Mouse (Mus musculus): Measurements from ENCODE around the gene Arpc5l. TPM values are rescaled to one million over a fixed set of nuclear protein-coding genes. Genes with fewer than 3 reads are reported as not detected.
A peak's percentile ranks its signal among the peaks of the same experiment; 100 is the strongest.

Arpc5l gene
- polyA plus RNA-seq, 1 experiment: 108 TPM

DNA sequence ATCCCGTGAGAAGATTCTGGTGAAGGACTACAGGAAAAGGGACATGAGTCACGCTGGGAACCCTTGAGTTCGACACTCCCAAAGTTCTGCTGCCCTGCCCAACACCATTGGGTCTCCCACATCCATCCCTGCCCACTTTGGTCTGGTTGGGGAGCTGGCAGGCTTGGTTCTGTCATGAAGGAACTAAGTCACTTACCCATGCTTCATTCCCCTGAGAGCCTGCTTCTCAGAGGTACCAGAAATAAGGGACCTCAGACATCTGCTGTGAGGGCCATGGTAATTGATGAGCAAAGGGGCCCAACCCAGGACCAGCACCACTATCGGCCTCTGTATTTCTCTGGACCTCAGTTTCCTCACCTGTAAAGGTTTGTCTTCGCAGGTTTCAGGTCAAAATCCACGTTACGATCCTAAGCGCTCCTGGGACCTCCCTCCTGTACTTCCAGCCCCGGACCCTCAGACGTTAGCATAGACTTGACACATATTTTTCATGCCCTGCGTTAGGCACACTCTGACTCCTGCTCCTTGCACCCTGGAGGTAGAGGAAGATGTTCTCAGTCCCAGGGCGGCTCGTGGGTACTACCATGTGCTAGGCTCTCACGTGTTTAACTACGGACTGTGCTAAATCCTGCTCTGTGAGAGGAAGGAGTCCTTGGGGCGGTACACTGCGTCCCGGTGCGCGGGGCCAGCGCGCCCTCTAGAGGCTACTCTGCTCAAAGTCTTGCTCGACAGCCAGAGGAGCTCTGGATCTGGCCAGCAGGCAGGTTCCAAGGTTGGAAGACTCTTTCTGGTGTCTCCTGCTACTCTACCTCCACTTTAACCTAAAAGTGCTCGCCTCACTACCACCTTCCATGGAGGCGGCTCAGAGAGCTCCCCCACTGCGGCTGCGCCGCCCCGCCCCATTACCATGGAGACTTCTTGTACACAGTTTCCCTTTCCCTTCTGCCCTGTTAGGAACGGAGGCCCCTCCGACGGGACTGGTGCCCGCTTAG, 7.5 kb upstream of the Arpc5l start, which contains the start of gene Wdr38:
Wdr38 (plus strand) TSS at position 91 of the 989 bp plus-strand sequence.
- TF ChIP-seq POLR2A (IDR thresholded peaks at IDR 0.05; ENCODE audit: extremely low read depth, insufficient read depth, low read length): peak; percentile 37; the same call in 1 of the 2 replicates
- TF ChIP-seq CTCF (IDR thresholded peaks at IDR 0.05; ENCODE audit: extremely low read depth, insufficient read depth, low read length): peak; percentile 85
- Histone ChIP-seq H3K27ac (ENCODE audit: insufficient read depth, low read length) (no peak within 1 kb of the TSS), H3K4me1 (ENCODE audit: control insufficient read depth, insufficient read depth, low read length) (no peaks in the 10 kb centered on the region), H3K4me3 (ENCODE audit: insufficient read depth, low read length) (peak within 1 kb of the TSS; percentile 25)

DNA sequence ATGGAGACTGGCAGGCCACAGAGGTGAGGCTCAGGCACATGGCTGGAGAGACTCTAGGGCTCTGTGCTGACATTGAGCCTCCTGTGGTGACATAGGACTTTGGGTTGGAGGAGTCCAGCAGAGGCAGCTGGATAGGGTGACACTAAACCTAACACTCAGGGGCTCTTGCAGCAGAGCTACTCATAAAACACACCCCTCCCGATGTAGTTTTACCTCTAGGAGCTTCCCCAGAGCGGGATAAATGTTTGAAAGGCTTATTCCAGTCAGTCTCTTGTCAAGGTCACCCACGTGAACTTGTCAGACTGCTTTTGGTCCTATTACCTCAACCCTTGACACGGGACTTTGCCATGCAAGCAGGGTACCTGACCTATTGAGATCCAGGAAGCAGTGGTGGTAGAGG, 5.8 kb upstream of the Arpc5l start:
- peaks cover 2% of the 10 kb centered on the region; the same call in 1 of the 2 replicates for H3K4me1 ChIP-seq (ENCODE audit: control insufficient read depth, insufficient read depth, low read length)
- TF ChIP-seq POLR2A (IDR thresholded peaks at IDR 0.05; ENCODE audit: extremely low read depth, insufficient read depth, low read length) (no peak), CTCF (IDR thresholded peaks at IDR 0.05; ENCODE audit: extremely low read depth, insufficient read depth, low read length) (no peak)
- H3K27ac ChIP-seq (ENCODE audit: insufficient read depth, low read length): no peak overlapping the region
- H3K4me3 ChIP-seq (ENCODE audit: insufficient read depth, low read length): no peak overlapping the region

DNA sequence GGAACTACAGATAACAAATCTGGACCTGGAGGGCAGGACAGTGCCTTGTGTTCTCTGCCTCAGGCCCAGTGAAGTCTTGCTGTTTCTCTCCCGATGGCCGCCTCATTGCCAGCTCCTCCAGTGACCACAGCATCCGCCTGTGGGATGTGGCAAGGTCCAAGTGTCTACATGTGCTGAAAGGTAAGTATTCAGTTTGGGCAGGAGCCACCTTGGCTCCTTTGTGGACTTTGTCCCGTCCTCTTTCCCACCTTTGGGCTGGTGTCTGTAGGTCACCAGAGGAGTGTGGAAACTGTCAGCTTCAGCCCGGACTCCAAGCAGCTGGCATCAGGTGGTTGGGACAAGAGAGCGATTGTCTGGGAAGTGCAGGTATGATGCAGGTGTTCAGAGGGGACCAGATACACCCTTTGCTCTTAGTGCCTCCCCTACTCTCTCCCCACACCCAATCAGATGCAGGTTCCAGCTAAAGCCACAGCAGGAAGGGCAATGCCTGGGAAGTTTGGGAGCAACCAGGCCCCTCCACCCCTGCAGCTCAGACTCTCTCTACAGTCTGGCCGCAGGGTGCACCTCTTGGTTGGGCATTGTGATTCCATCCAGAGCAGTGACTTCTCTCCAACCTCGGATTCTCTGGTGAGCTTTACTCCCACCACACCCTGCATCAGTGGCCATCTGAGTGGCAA, 5.1 kb upstream of the Arpc5l start:
- peaks cover 2% of the 10 kb centered on the region; the same call in 1 of the 2 replicates for H3K4me1 ChIP-seq (ENCODE audit: control insufficient read depth, insufficient read depth, low read length)
- no peak overlapping the region for H3K4me3 ChIP-seq (ENCODE audit: insufficient read depth, low read length)
- TF ChIP-seq CTCF (IDR thresholded peaks at IDR 0.05; ENCODE audit: extremely low read depth, insufficient read depth, low read length): no peak
- TF ChIP-seq POLR2A (IDR thresholded peaks at IDR 0.05; ENCODE audit: extremely low read depth, insufficient read depth, low read length): peak; percentile 14; the same call in 1 of the 2 replicates
- no peak overlapping the region for H3K27ac ChIP-seq (ENCODE audit: insufficient read depth, low read length)

DNA sequence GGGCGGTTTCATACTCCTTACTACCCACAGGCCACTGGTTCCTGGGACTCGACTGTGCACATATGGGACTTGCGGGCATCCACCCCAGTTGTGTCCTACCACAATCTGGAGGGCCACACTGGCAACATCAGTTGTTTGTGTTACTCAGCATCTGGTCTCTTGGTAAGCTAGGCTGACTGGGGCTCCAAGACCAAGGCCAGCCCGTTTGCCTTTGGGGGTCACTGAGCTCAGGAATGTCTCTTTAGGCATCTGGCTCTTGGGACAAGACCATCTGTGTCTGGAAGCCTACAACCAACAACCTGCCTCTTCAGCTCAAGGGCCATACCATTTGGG, 4.6 kb upstream of the Arpc5l start:
- Histone ChIP-seq H3K27ac (ENCODE audit: insufficient read depth, low read length) (no peak overlapping the region), H3K4me1 (ENCODE audit: control insufficient read depth, insufficient read depth, low read length) (peaks cover 2% of the 10 kb centered on the region; the same call in 1 of the 2 replicates), H3K4me3 (ENCODE audit: insufficient read depth, low read length) (no peak overlapping the region)
- TF ChIP-seq POLR2A (IDR thresholded peaks at IDR 0.05; ENCODE audit: extremely low read depth, insufficient read depth, low read length) (no peak), CTCF (IDR thresholded peaks at IDR 0.05; ENCODE audit: extremely low read depth, insufficient read depth, low read length) (no peak)

DNA sequence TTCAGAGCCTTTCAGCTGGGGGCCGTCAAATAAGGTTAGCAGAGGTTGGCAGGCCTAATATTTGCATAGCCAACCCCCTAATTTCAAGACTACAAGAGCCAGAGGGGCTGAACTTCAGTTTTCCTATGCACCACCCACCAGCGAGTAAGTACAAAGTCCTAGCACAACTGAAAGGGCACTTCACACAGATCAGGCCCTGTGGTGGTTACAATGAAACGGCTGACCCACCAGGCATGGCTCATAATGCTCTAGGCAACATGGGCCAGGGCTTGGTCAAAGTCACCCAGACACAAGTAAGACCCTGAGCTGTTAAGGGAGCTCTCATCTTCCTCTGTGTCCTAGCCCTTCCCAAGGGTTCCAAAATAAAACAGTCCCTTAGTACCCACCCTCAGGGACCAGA, 3.3 kb upstream of the Arpc5l start:
- no peak for TF ChIP-seq POLR2A (IDR thresholded peaks at IDR 0.05; ENCODE audit: extremely low read depth, insufficient read depth, low read length)
- no peak overlapping the region for H3K4me3 ChIP-seq (ENCODE audit: insufficient read depth, low read length)
- peaks cover 2% of the 10 kb centered on the region; the same call in 1 of the 2 replicates for H3K4me1 ChIP-seq (ENCODE audit: control insufficient read depth, insufficient read depth, low read length)
- no peak overlapping the region for H3K27ac ChIP-seq (ENCODE audit: insufficient read depth, low read length)

DNA sequence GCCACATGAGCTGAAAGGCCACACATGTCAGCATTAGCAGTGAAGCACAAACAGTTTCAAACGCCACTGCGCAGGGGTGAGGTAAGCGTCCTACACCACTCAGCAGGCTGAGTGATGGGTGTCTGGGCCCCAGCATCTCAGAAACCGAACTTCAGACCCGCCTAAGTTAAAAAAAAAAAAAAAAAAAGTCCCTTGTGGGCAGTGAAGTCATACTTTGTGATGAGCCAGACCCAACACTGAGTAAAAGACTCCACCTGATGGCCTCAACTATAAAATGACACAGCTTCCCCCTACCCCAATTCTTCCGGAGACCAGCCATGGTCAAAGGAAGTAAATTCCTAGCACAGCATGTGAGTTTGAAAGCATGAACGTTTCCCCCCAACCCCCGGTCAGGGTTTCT, 2.0 kb upstream of the Arpc5l start:
- no peak for TF ChIP-seq POLR2A (IDR thresholded peaks at IDR 0.05; ENCODE audit: extremely low read depth, insufficient read depth, low read length)
- TF ChIP-seq CTCF (IDR thresholded peaks at IDR 0.05; ENCODE audit: extremely low read depth, insufficient read depth, low read length): no peak
- Histone ChIP-seq H3K27ac (ENCODE audit: insufficient read depth, low read length) (no peak overlapping the region), H3K4me1 (ENCODE audit: control insufficient read depth, insufficient read depth, low read length) (peaks cover 2% of the 10 kb centered on the region; the same call in 1 of the 2 replicates), H3K4me3 (ENCODE audit: insufficient read depth, low read length) (no peak overlapping the region)

DNA sequence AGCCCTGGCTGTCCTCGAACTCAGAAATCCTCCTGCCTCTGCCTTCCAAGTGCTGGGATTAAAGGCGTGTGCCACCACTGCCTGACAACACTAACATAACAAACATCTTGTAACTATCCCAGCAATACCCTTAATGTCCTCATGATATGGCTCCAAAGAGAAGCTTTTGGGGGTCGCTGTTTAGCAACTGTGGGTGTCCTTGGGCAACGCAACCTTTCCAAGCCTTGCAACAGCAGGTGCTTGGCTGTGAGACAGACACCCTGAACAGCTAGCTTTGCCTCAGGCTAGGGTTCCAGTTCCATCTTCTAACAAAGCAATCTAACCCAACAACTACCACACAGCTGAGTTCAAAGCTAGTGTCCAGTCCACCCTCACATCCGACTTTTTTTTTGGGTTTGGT, 1.6 kb upstream of the Arpc5l start:
- Histone ChIP-seq H3K4me3 (ENCODE audit: insufficient read depth, low read length) (no peak overlapping the region; the same call in 1 of the 2 replicates), H3K27ac (ENCODE audit: insufficient read depth, low read length) (no peak overlapping the region)

DNA sequence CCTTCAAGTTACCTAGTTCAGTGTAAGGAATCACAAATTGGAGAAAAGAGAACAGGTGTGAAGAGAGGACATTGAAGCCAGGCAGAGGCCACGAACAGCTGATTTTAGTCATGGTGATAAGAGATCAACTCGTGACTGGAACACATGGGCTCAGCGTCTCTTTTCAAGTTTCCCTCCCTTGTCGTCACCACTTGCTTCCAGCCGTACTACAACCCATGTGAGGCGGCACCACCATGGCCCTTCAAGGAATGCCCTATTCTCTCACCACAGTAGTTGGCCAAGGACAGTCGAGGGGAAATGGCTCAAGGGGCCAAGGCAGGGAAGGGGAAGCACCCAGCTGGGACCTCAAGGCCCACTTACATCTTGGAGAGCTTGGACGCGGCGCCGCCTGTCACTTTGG, 776 bp upstream of the Arpc5l start:
- H3K4me3 ChIP-seq (ENCODE audit: insufficient read depth, low read length): peak overlapping the region; percentile 59
- H3K27ac ChIP-seq (ENCODE audit: insufficient read depth, low read length): no peak overlapping the region
- H3K4me1 ChIP-seq (ENCODE audit: control insufficient read depth, insufficient read depth, low read length): peaks cover 2% of the 10 kb centered on the region; the same call in 1 of the 2 replicates
- TF ChIP-seq POLR2A (IDR thresholded peaks at IDR 0.05; ENCODE audit: extremely low read depth, insufficient read depth, low read length) (no peak), CTCF (IDR thresholded peaks at IDR 0.05; ENCODE audit: extremely low read depth, insufficient read depth, low read length) (no peak)

More for the DNA sequence above, 1.6 kb upstream of the Arpc5l start:
- no peak for TF ChIP-seq POLR2A (IDR thresholded peaks at IDR 0.05; ENCODE audit: extremely low read depth, insufficient read depth, low read length)
- no peak for TF ChIP-seq CTCF (IDR thresholded peaks at IDR 0.05; ENCODE audit: extremely low read depth, insufficient read depth, low read length)
- H3K4me1 ChIP-seq (ENCODE audit: control insufficient read depth, insufficient read depth, low read length): peaks cover 2% of the 10 kb centered on the region; the same call in 1 of the 2 replicates

DNA sequence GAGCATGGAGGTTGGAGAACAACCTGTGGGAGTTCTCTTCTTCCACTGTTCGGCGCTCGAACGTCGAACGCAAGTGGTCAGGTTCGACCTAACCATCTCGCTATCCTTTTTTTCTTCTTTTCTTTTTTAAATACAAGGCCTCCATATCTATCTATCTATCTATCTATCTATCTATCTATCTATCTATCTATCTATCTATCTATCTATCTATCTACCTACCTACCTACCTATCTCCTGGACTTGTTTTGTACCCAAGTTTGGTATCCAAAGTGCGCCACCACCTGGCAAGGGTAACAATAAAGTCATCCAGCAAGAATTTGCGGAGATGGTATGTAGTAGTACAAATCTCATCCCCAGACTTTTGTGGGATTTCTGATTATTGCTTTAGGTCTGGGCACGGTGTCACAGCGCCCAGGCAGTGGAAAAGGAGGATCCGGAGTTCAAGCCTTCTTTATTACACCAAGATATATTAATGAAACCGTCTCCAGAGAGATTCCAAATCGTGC, 479 bp downstream of the Arpc5l start, which contains the start of gene Rpl35:
Rpl35 (minus strand) TSS at position 51 of the 506 bp plus-strand sequence.
- no peak within 1 kb of the TSS for H3K27ac ChIP-seq (ENCODE audit: insufficient read depth, low read length)
- peak within 1 kb of the TSS; percentile 59 for H3K4me3 ChIP-seq (ENCODE audit: insufficient read depth, low read length)
- H3K4me1 ChIP-seq (ENCODE audit: control insufficient read depth, insufficient read depth, low read length): peaks cover 4% of the 10 kb centered on the region; the same call in 1 of the 2 replicates
- TF ChIP-seq CTCF (IDR thresholded peaks at IDR 0.05; ENCODE audit: extremely low read depth, insufficient read depth, low read length) (0 out of 2 replicates have a peak, but pooled peaks have one; percentile 7), POLR2A (IDR thresholded peaks at IDR 0.05; ENCODE audit: extremely low read depth, insufficient read depth, low read length) (no peak)
